Mouse (Mus musculus) Patski (cell line): ENCODE data around the gene Nipal1. TPM values are rescaled to one million over a fixed set of nuclear protein-coding genes. Genes with fewer than 3 reads are reported as not detected.
A peak's percentile ranks its signal among the peaks of the same experiment; 100 is the strongest.

Source experiments
- ATAC-seq: fragments of 100-300 bp; one replicate; pipeline ENCODE4 v1.8.0; 2021
- CTCF ChIA-PET: fragments of 350-600 bp; sonication (Branson Sonifier 250); formaldehyde crosslinking; loops from one replicate; lab custom pipeline; 2022; ENCODE audit warnings: inconsistent platforms; lab: Charles Lee
- POLR2A ChIA-PET: fragments of 350-600 bp; sonication (Branson Sonifier 250); formaldehyde crosslinking; loops from one replicate; lab custom pipeline; 2022; ENCODE audit warnings: antibody characterized with exemption, inconsistent platforms; lab: Charles Lee
- DNase-seq: peaks from one replicate; pipeline ENCODE4 v3.0.0-alpha.2; 2011; ENCODE audit warnings: low read depth, low spot score
- H3K27me3 ChIP-seq: fragments of 371-371 bp; one replicate; pipeline ENCODE4 v1.5.1; 2021
- CTCF ChIP-seq: fragments of 100-300 bp; IDR thresholded peaks from one replicate; pipeline ENCODE4 v1.5.1; 2021
- in situ Hi-C: fragments of 300-500 bp; cut with MboI; formaldehyde crosslinking; loops from 3 replicates; pipeline ENCODE4 v1.11.1; 2018; ENCODE audit warnings: low pct_unique_long_range_greater_than_20kb, mixed read lengths
- polyA plus RNA-seq: library from polyadenylated mRNA; unstranded; gene quantifications from one replicate; pipeline ENCODE4 v1.2.3, GENCODE M21; 2021

Nipal1 gene
- polyA plus RNA-seq, 1 experiment from 2014 or later: 8.6 TPM

DNA sequence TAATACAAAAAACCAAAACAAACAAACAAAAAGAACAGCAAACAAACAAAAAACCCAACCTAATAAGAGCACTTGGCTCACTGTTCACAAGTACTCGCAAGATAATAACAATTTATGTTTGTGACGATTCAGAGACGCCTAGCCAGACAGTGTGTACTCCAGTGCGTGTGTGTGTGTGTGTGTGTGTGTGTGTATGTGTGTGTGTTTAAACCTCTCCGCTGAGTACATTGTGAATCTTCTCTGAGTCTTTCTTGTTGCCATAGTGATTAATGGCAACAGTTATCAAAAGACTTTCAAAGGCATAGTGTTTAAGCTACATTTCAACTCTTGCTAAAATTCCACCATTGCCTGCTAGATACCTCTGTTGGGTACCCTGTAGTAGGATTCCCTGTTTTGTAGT, 16.5 kb downstream of the Nipal1 start:
- no peaks in the 10 kb centered on the region for H3K27me3 ChIP-seq
- in situ Hi-C loops: no loop called here
- CTCF ChIA-PET: interaction anchor here (0.8 to 4.5 kb wide), 13 partner anchors 9 to 314 kb away, joined by 3 to 30 read pairs (median 5); no protein-coding TSS in a partner anchor
- no peak for TF ChIP-seq CTCF
- no peak for ATAC-seq
- POLR2A ChIA-PET: no interaction called here
- no peak for DNase-seq

DNA sequence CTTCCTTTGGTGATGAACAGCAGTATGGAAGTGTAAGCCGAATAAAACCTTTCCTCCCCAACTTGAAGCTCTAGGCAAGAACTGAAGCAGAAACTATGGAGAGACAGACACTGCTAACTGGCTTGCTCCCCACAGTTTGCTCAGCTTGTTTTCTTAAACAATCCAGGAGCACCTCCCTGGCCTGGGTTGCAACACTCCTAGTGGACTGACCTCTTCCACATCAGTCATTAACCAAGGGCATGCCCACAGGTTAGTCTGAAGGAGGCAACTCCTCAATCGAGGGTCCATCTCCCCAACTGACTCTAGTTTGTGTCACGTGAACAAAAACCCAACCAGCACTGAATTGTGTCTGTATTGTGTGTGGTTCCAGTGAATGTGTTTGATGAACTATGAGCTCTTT, 17.3 kb downstream of the Nipal1 start:
- in situ Hi-C loops: no loop called here
- POLR2A ChIA-PET: interaction anchor here (0.6 kb wide), 1 partner anchor 178 kb away, joined by 3 read pairs; no protein-coding TSS in a partner anchor
- no peak for DNase-seq
- TF ChIP-seq CTCF: no peak
- H3K27me3 ChIP-seq: no peaks in the 10 kb centered on the region
- ATAC-seq: peak; percentile 65
- CTCF ChIA-PET: interaction anchor here (0.7 to 4.5 kb wide), 22 partner anchors 8 to 324 kb away, joined by 3 to 30 read pairs (median 4); partner anchors contain the start of genes Cnga1 and Nipal1

DNA sequence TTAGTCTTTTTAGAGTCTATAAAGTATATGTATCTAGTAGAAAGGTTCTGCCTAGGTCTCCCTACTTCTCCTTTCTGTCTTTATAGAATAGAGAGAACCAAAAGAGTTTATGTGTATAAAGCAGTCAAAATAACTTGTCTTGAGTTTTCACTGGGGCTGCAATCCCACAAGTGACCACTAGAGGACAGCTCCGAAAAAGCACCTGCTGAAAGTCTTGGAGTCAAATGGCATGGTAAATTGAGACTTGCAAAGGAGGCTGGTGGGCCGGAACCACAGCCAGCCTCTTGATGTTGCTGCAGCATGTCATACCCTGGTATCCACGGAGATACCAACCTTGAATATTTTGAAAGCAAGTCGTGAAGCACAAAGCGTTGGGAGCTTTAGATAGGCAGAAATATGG, 17.7 kb downstream of the Nipal1 start:
- CTCF ChIA-PET: interaction anchor here (0.7 to 4.5 kb wide), 24 partner anchors 9 to 325 kb away, joined by 3 to 30 read pairs (median 4); partner anchors contain the start of genes Cnga1 and Nipal1
- in situ Hi-C loops: no loop called here
- no peak for DNase-seq

DNA sequence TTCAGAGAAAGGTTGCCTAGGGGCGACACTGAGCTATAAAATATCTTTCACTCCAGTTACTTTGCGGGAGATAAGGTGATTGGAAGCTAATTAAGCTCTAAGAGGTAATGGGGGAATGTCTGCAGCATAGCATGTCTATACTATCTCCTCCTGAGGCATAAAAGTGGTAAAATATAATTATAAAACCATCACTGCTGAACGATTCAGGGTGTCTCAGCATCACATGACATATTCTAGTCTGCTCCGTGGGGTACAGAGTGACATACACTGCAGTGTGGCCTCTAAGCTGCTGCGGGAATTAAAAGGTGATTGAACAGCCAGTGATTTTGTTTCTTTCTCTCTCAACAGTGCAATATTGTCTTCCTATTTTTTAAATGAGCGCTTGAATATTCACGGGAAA, 18.8 kb downstream of the Nipal1 start:
- no peak for DNase-seq

More for the DNA sequence above, 17.7 kb downstream of the Nipal1 start:
- POLR2A ChIA-PET: interaction anchor here (0.6 kb wide), 1 partner anchor 177 kb away, joined by 3 read pairs; no protein-coding TSS in a partner anchor
- ATAC-seq: no peak
- H3K27me3 ChIP-seq: no peaks in the 10 kb centered on the region
- TF ChIP-seq CTCF: peak; percentile 95

DNA sequence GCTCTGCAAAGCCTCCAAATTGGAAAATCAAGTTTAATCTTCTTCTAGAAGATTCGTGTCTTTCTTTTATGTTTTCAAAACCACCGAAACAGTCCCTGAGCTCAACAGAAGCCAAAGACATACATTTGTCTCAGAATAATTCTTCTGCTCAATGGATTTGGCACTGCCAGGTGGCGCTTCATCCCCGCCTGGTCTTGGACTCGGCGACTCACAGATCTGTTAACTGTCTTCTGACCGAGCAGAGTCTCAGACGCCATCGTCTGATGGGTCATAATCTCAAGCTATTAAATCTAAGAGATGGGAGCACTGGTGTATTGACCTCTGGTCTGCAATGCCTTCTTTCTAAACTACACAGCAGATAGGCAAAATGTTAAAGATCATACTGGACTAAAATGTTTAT, 20.8 kb downstream of the Nipal1 start:
- ATAC-seq (no peak), DNase-seq (no peak)
- no peak for TF ChIP-seq CTCF
- no peaks in the 10 kb centered on the region for H3K27me3 ChIP-seq
- in situ Hi-C loops: no loop called here
- ChIA-PET CTCF (interaction anchor here (1.1 to 1.2 kb wide), 2 partner anchors 20 to 38 kb away, joined by 4 read pairs; no protein-coding TSS in a partner anchor), POLR2A (interaction anchor here (0.6 kb wide), 1 partner anchor 262 kb away, joined by 3 read pairs; no protein-coding TSS in a partner anchor)

More for the DNA sequence above, 18.8 kb downstream of the Nipal1 start:
- in situ Hi-C loops: no loop called here
- no peak for TF ChIP-seq CTCF
- no peaks in the 10 kb centered on the region for H3K27me3 ChIP-seq
- ChIA-PET POLR2A (no interaction called here), CTCF (interaction anchor here (1.2 to 4.5 kb wide), 8 partner anchors 9 to 53 kb away, joined by 3 to 30 read pairs (median 6); partner anchors contain the start of genes Cnga1 and Nipal1)
- no peak for ATAC-seq

DNA sequence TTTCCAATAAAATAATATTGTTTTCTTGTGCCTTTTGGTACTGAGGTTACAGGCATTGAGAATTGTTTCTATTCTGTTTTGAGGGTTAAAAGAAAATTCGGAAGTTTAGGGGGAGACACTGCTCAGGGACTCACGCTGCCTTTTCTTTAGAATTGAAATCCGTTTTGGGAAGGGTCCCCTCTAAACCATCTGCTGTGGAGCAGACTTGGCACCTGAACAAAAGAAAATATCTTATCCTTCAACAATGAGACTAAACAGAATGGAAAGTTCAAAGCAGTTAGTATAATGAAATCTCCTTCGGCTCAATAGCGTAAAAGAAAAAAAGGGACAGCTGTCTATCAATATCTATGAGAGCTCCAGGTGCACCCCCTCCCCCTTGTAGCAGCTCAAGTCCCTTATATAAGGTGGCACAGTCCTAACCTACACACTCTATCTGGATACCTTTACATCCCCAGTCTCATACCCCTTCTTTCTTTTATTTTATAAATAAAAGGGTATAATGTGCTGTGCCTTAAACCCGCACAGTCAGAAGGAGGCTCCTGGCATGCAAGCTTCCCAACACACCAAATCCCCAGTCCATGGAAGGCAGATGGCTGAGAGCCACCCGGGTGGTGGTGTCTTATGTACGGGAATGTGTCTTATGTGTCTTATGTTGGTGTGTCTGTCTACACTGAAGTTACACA, 23.6 kb downstream of the Nipal1 start:
- no peaks in the 10 kb centered on the region for H3K27me3 ChIP-seq
- TF ChIP-seq CTCF: no peak
- in situ Hi-C loops: no loop called here
- CTCF ChIA-PET: interaction anchor here (1.7 kb wide), 1 partner anchor 29 kb away, joined by 3 read pairs; no protein-coding TSS in a partner anchor
- POLR2A ChIA-PET: interaction anchor here (1.6 kb wide), 1 partner anchor 35 kb away, joined by 3 read pairs; no protein-coding TSS in a partner anchor
- DNase-seq (no peak), ATAC-seq (no peak)

DNA sequence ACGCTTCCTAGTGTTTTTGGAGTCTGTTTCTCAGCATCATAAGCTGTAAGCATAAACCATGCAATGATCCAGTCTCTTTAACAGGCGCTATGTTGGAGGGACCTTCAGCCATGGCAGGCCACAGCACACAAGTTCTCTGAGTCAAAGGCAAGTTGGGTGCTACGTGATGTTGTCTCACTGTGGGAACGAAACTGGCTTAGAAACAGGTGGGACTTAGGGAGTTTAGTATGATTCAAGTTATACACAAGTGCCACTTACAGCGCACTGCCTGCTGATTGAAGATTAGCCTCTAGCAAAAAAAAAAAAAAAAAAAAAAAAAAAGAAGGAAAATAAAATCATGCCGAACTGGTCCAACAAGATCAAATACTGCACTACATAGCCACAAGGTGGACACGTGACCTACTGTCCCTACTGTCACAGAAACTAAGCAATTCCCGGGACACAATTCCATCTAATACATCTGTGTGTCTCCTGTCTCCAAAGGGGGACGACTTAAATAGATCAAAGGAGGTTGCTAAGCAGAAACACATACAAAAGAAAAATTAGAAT, 27.5 kb downstream of the Nipal1 start:
- no peak for TF ChIP-seq CTCF
- no peaks in the 10 kb centered on the region for H3K27me3 ChIP-seq
- ChIA-PET POLR2A (interaction anchor here (0.6 to 0.7 kb wide), 4 partner anchors 73 to 344 kb away, joined by 3 to 6 read pairs (median 4); no protein-coding TSS in a partner anchor), CTCF (interaction anchor here (1.4 to 5.6 kb wide), 2 partner anchors 11 to 18 kb away, joined by 4 to 30 read pairs; no protein-coding TSS in a partner anchor)
- in situ Hi-C loops: no loop called here
- DNase-seq (no peak), ATAC-seq (no peak)

DNA sequence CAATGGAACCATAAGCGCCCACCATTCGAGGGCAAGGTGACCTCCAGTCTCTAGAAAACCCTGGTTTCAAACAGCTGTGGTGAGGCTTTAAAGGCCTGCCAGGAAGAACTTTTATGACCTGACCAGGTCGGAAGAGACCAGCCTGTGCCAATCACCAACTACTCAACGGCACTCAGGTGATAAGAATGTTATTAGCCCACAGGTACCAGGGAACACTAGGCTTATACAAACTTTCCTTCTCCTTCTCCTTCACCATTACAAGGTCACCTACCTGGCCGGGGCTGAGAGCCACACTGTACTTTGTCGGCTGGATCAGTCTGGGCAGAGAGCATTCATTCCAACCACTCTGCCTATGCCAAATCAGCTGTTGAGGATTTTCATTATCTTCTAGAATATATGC, 33.9 kb downstream of the Nipal1 start:
- ATAC-seq (no peak), DNase-seq (no peak)
- ChIA-PET CTCF (no interaction called here), POLR2A (no interaction called here)
- no peaks in the 10 kb centered on the region for H3K27me3 ChIP-seq
- TF ChIP-seq CTCF: no peak
- in situ Hi-C loops: no loop called here

DNA sequence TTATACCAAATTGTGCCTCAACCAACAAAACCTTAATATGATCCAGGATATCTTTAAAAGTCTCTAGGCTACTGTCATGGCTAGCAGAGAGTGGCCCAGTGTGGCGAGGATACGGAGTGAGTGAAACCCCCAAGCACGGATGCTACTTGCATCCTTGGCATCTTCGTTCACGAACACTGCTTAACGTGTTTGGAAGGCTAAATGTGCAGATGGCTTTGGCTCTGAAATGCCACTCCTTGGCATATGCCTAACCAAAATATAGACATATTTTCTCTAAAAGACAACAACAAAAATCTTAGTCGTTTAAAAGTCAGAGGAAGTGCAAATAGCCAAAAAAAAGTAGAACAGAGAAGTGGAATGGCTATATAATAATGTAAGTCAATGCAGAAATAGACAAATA, 42.0 kb downstream of the Nipal1 start:
- DNase-seq: no peak
- CTCF ChIA-PET: no interaction called here
- H3K27me3 ChIP-seq: no peaks in the 10 kb centered on the region
- POLR2A ChIA-PET: no interaction called here
- TF ChIP-seq CTCF: no peak
- no peak for ATAC-seq
- in situ Hi-C loops: no loop called here

DNA sequence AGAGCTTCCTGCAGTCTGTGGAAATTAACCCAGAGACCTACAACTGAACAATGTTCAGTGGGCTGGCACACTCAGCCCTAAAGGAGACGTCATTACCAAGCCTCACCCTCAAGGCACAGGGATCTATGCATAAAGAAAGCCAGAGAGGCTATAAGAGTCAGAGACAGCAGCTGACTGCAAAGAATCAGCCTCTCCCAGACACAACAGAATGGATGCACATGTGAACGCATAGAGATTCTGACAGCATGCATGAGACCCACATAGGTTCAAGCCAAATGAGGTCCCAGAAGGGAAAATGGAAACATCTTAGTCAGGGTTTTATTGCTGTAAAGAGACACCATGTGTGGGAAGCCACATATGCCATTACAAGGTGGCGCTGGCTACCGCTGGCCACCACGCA, 42.9 kb downstream of the Nipal1 start:
- ATAC-seq (no peak), DNase-seq (no peak)
- H3K27me3 ChIP-seq: no peaks in the 10 kb centered on the region
- POLR2A ChIA-PET: no interaction called here
- in situ Hi-C loops: no loop called here
- TF ChIP-seq CTCF: no peak
- CTCF ChIA-PET: no interaction called here

DNA sequence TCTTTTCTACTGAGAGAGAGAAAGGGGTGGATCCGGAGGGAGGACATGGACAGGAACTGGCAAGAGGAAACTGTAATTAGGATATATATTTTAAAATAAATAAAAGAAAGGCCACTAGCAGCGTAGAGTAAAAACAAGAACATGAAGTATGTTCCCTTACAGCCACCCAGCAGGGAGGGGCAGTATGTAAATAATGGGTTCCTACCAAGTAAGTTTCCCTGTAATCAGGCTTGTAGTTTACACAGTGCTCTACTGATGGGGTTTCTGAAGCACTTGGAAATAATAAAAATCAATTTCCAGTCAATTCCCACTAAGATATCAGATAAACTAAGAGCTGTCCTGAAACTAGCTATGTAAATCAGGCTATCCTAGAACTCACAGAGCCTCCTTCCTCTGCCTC, 47.1 kb downstream of the Nipal1 start:
- no peak for TF ChIP-seq CTCF
- in situ Hi-C loops: no loop called here
- DNase-seq: no peak
- ChIA-PET CTCF (no interaction called here), POLR2A (no interaction called here)
- ATAC-seq: no peak
- H3K27me3 ChIP-seq: no peaks in the 10 kb centered on the region
